Mouse (Mus musculus) CD4-positive helper T cell, adult 2 months (primary cell): Measurements from ENCODE around the gene Gpn2.

ENCODE experiments used
- DNase-seq: peaks from one replicate; pipeline ENCODE4 v3.0.0-alpha.2; 2012; ENCODE audit warnings: low read depth, missing footprints, low spot score

Gene Gpn2

DNA sequence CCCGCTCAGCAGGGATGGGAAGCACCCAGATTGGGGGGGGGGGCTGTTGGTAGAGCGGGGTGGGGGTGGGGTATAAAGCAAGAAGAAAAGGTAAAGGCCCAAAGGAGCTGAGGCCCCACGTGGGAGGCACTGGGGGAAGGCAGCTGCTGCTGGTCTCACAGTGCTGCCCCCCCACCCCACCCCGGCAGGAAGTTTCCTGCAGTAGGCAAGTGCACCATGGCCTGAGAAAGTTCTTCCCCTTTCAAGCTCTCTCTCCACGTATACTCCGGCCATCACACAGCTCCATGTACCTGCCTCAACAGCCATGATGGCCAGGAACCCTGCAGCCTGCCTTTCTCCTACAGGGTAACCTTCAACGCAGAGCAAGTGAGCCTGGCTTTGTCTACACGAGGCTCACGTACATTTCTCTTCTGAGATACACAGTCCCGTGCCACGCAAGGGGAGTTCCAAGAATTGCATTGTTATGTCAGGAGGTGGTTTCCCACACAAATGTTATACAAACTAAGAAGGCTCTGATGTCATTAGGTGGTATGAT, 38.1 kb downstream of the Gpn2 start:
- DNase-seq: peak; percentile 90

- peak; percentile 60 for DNase-seq
Measured at GRCm38 (mm10) chr4:133624830-133625229, 40.7 kb downstream of the Gpn2 start.

GRCm38 (mm10) chr4:133625621-133626071, 41.5 kb downstream of the Gpn2 start:
- peak; percentile 87 for DNase-seq

DNA sequence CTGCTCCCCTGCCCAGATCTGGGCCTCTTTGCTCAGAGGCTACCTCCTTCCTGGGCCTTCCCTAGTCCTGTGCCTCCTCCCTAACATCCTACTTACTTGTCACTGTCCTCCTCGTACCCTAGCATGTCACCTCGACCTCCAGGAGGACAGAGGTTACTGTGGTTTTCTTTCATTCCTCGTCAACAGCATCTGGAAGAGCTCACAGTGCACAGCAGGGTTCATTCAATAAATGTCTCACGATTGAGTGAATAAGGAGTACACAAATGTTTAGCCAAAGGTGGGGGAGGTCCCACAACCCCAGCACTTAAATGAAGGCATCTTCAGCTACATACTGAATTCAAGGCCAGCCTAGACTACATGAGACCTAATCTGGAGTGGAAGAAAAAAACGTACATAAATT, 42.1 kb downstream of the Gpn2 start:
- DNase-seq: no peak

DNA sequence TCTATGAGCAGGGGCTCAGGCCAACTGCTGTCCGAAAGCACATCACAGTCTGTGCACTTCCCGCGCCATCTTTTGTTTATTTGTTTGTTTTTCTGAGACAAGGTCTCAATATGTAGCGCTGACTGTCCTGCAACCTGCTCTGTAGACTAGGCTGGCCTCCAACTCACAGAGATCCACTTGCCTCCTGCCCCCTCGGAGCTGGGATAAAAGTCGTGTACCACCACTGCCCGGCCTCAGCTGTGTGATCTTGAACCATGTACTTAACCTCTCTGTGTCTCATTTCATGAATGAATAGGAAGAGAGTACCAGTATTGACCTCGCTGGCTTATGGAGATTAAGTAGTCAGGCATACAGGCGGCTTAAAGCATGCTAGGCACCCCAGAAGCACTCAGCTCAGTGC, 42.5 kb downstream of the Gpn2 start:
- no peak for DNase-seq

DNA sequence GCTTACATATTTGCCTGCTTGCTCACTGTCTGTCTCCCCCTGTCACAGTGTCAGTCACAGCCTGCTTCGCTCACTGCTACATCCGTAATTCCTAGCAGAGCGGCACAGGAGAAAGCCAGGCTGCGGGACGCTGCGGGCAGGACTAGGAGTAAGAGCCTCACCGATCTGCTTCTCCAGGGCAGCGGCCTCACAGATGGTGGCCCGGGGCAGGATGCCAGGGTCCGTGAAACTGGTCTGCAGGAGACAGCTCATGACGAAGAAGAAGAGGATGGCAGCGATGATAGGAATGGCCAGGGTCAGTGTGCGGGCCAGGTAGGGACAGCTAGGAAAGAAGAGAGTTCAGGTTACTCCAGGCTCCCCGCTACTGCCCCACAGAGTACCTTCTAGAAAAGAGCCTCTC, 42.9 kb downstream of the Gpn2 start:
- no peak for DNase-seq

GRCm38 (mm10) chr4:133628517-133628916, 44.4 kb downstream of the Gpn2 start:
- DNase-seq: no peak

DNA sequence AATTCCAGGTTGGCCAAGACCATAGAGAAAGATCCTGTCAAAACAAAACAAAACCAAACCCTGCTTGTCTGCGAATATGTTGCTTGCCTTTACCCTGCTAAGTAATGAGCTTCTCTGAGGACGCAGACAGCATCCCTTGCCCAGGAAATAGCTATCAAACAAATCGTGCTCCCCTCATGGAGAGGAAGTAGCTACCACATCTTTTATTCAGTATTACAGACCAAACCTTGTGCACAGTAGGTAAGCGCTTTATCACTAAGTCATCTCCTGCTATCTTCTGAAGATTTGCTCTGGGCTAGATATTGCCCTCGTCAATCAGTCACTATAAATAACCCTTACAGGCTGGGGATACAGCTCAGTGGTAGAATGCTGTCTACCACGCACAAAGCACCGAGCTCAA, 45.0 kb downstream of the Gpn2 start:
- peak; percentile 72 for DNase-seq

GRCm38 (mm10) chr4:133630326-133630920, 46.3 kb downstream of the Gpn2 start:
- DNase-seq: no peak

DNA sequence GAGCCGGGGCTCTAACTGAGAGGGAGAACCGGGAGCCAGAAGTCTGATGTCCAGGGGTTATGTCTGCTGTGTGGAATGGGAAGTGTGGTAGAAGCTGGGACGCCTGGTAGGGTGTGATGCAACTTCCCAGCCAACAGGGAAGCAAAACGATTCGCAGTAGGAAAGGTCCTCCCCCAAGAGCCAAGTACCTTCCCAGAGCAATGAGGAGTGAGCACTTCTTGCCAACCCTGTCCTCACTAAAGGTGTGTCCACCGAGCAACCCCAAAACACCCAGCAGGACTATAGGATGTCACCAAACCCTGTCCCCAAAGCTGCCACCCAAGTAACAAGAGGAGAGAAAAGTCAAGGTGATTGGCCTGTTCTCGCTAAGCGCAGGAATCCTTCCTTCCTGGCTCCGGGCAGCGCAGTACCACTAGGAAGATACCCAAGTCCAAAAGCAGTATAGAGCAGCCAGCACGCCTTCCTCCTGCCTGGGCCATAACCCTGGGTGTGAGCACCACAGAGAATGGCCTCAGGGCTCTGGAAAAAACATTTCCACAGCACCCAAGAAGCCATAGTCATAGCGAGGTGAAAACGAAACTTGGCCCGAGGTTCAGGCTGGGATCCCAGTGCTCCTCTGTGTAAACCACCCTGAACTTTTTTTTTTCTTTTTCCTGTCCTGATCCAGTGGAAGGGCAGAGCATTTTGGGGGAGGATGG, 47.1 kb downstream of the Gpn2 start:
- DNase-seq: peak; percentile 66

DNA sequence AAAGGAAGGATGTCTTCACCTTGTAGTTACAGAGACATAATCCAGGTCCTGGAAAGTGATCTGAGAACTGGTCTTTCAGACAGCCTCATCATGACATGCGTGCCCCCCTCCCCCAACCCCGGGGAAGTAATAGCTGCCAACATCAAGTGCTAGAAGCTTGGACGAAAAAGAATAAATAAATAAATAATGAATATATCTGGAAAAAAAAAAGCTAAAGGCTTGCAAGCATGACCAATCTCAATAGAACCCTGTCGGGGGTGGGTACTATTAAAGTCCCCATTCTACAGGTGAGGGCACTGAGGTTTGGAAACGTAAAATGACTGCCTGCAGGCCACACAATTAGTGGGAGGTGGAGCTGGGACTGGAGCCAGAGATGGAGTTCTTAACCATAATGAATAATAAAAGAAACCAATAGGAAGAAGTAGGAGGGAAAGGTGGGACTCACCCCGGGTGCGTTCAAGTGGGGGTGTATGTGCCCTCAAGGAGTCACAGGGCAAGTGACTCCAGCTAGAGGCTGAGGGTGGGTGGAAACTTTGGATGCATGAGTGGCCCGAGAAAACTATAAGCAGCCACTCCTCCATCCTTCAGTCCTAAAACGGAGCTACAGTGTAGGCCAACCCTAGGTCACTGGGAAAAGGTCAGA, 47.7 kb downstream of the Gpn2 start:
- DNase-seq: peak; percentile 54

- DNase-seq: peak; percentile 61
Measured at GRCm38 (mm10) chr4:133632483-133633327, 48.5 kb downstream of the Gpn2 start.

DNA sequence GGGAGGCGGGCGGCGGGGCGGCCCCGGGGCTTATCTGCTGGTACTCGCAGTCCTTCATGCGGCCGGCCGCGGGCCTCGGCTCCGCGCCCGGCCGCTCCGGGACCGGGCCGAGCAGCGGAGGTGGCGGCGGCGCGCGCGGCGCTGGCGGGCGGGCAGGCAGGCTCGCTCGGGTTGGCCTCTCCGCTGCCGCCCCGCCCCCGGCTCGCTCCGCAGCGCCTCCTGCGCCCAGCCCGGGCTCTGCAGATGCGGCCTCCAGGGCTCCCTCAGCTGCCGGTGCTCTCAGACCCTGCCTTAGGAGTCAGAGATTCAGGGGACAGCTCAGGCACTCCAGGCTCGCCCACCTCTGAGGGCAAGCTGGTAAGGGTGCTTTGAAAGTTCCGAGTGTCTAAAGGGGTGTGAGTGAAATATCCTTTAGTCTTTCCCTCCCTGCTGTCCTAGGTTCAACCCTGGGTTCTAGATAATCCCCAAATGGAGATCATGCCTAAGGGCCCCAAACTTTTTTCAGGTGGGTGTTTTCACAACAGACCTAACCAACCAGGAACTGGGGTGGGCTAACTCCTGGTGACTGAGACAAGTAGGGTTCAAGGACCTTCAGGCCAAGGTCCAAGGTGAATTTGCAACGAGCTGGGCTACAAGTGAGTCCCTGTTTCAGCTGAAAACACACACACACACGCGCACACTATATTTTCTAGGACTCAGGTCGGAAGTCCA, 49.3 kb downstream of the Gpn2 start:
- DNase-seq: peak; percentile 88

GRCm38 (mm10) chr4:133634043-133634410, 49.9 kb downstream of the Gpn2 start:
- no peak for DNase-seq
